9 mouse cellular contexts compared by ENCODE assay signal in the genomic region with DNA sequence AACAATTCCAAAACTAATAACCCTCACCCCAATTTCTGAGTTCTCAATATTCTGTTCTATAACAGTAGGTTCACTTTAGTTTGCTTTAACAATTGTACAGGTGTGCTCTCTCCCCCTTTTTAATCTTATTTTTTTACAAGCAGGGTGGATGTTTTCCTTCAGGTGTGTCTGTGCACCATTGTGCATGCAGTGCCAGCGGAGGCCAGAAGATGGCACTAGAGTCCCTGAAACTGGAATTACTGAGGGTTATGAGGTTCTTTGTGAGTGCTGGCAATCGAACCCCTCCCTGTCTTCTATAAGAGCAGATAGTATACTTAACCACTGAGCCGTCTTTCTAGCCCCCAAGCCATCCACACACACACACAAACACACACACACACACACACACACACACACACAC.
A peak's percentile ranks its signal among the peaks of the same experiment; 100 is the strongest.
DNase-seq lines count a peak whose midpoint lies in the region; ATAC-seq and TF ChIP-seq lines count a peak whose summit lies in the region.
"Had no signal": no experiment of that assay in that cellular context is flagged by ENCODE, and none has a peak within 500 bp of the region (broad histone marks: within the 10 kb centered on the region; RNA-seq: fewer than 3 reads in every experiment).

No protein-coding gene starts in this region.

- TF ChIP-seq POLR2A in bone marrow, adult 2 months (IDR thresholded peaks at IDR 0.05; ENCODE audit: borderline replicate concordance, control insufficient read depth, low read depth, low read length) = no peak

- WGBS in bone marrow, adult 2 months = 86% methylated on average over 3 of the region's 3 CpGs
- WGBS in forebrain, embryonic 13.5 days = 87% methylated on average over 3 of the region's 3 CpGs

- H3K36me3 ChIP-seq in forebrain, embryonic 13.5 days (ENCODE audit: poor library complexity, severe bottlenecking) = peaks cover 14% of the 10 kb centered on the region

- no peaks in the 10 kb centered on the region for H3K9me3 ChIP-seq in forebrain, embryonic 13.5 days (replicated peaks)

- H3K9ac ChIP-seq in forebrain, embryonic 13.5 days = no peak overlapping the region
- H3K9ac ChIP-seq: hindbrain, embryonic 14.5 days had no signal

- DNase-seq in gastrocnemius, postnatal 10 days = peak; percentile 14
- no peak for DNase-seq in gastrocnemius, postnatal 25 days
- DNase-seq in retina, postnatal 1 day = peak; percentile 13
- DNase-seq in retina, embryonic 14.5 days (ENCODE audit: low spot score) = no peak
- peak; percentile 32 for DNase-seq in thymus, postnatal 0 days (ENCODE audit: low spot score)
- DNase-seq in cerebellum, adult 18-20 months = no peak

- H3K4me3 ChIP-seq in bone marrow, adult 2 months (replicated peaks; ENCODE audit: control insufficient read depth, low read depth, low read length) = no peak overlapping the region
- H3K4me3 ChIP-seq in forebrain, embryonic 13.5 days = no peak overlapping the region

- no peaks in the 10 kb centered on the region for H3K27me3 ChIP-seq in forebrain, embryonic 13.5 days

- no peak overlapping the region for H3K27ac ChIP-seq in bone marrow, adult 2 months (ENCODE audit: control insufficient read depth, insufficient read depth, low read depth, low read length, poor library complexity)
- H3K27ac ChIP-seq in forebrain, embryonic 13.5 days = no peak overlapping the region
- H3K27ac ChIP-seq: hindbrain, embryonic 14.5 days had no signal

- peaks cover 2% of the 10 kb centered on the region for H3K4me1 ChIP-seq in bone marrow, adult 2 months (ENCODE audit: control insufficient read depth, insufficient read depth, low read length)
- H3K4me1 ChIP-seq in forebrain, embryonic 13.5 days = peaks cover 16% of the 10 kb centered on the region

- TF ChIP-seq CTCF in bone marrow, adult 2 months (IDR thresholded peaks at IDR 0.05; ENCODE audit: control insufficient read depth, insufficient read depth, low read length) = peak; percentile 64

- no peak overlapping the region for H3K4me2 ChIP-seq in forebrain, embryonic 13.5 days
- H3K4me2 ChIP-seq: hindbrain, embryonic 14.5 days had no signal

- no peak for ATAC-seq in forebrain, embryonic 13.5 days

Comparison
In these comparisons a context has a peak if more than half of its experiments do, and no peak if none do; other contexts are left out.
1. DNase-seq: peak in gastrocnemius, postnatal 10 days (single experiment), retina, postnatal 1 day (single experiment) and thymus, postnatal 0 days (single experiment); none in gastrocnemius, postnatal 25 days (single experiment), retina, embryonic 14.5 days (single experiment) and cerebellum, adult 18-20 months (0 of 2).